Mouse (Mus musculus): ENCODE measurements around the gene Ccdc15. TPM values are rescaled to one million over a fixed set of nuclear protein-coding genes. Genes with fewer than 3 reads are reported as not detected.

Ccdc15 gene
- polyA plus RNA-seq, 1 experiment from 2014 or later = 4.8 TPM

DNA sequence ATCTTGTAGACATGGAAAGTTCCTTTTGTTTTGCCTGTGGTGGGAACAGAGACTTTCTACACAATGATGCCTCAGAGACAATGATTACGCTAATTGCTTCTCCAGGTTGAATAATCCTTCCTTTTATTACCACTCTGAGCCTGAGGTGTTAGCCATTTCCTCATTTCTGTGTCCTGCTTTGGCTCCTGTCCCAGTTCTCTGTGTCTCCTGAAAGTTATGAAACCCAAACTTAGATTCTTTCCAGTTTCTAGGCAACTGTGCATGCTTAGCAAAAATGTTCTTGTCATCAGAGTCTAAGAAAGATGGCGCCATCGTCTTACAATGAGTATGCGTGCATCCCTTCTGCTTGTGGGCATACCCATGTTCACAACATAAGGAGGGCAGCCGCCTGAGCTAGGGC lies 27.5 kb upstream of the Ccdc15 start:
- DNase-seq (ENCODE audit: low spot score) (no peak), ATAC-seq (replicated peaks; ENCODE audit: low FRiP score, low read depth) (no peak)
- H3K9ac ChIP-seq (ENCODE audit: low read depth, low read length) = no peak overlapping the region
- no peak overlapping the region for H3K27ac ChIP-seq
- H3K9me3 ChIP-seq (replicated peaks; ENCODE audit: low read length) = no peaks in the 10 kb centered on the region
- no peaks in the 10 kb centered on the region for H3K4me1 ChIP-seq (replicated peaks; ENCODE audit: insufficient read depth, low read length)
- H3K36me3 ChIP-seq (ENCODE audit: insufficient read depth, low read length) = no peaks in the 10 kb centered on the region
- no peak overlapping the region for H3K4me3 ChIP-seq (replicated peaks; ENCODE audit: low read depth, low read length)
- H3K4me2 ChIP-seq (ENCODE audit: low read length) = no peak overlapping the region
- no peak for TF ChIP-seq CTCF (IDR thresholded peaks at IDR 0.05; ENCODE audit: low read depth)
- WGBS = 90% methylated on average over 5 of the region's 5 CpGs
- H3K27me3 ChIP-seq (ENCODE audit: insufficient read depth, low read length) = no peaks in the 10 kb centered on the region

DNA sequence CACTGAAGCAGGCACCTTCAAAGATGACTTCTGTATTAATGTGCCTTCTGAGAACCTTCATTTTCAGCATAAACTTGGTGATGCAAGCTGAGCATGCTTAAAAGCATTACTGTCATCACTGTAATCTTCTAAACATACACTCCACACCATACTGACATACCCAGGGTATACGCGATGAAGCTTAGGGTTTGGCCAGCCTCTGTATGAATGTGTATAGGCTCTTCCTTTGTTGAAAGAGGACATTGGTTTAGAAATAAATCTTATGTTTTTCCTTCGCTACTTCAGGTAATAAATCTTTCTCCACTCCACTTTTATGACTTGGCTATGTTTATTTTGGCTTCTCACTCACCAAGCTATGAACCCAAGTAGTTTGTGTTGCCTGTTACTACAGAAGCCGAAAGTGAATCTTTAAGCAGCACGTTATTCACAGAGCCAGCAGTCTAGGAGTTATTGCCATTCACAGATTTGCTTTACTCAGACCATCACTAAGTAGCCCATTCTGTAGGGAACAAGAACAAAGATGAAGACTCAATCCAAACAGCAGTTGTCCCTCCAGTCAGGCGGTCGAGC lies 23.1 kb upstream of the Ccdc15 start:
- H3K4me2 ChIP-seq (ENCODE audit: low read length) = no peak overlapping the region
- no peaks in the 10 kb centered on the region for H3K9me3 ChIP-seq (replicated peaks; ENCODE audit: low read length)
- DNase-seq (ENCODE audit: low spot score) (peak; percentile 86), ATAC-seq (replicated peaks; ENCODE audit: low FRiP score, low read depth) (no peak; the same call in 1 of the 2 replicates)
- no peak overlapping the region for H3K9ac ChIP-seq (ENCODE audit: low read depth, low read length)
- no peak overlapping the region for H3K4me3 ChIP-seq (replicated peaks; ENCODE audit: low read depth, low read length)
- no peaks in the 10 kb centered on the region for H3K4me1 ChIP-seq (replicated peaks; ENCODE audit: insufficient read depth, low read length)
- no peaks in the 10 kb centered on the region for H3K27me3 ChIP-seq (ENCODE audit: insufficient read depth, low read length)
- 46% methylated on average over 7 of the region's 7 CpGs for WGBS
- no peaks in the 10 kb centered on the region for H3K36me3 ChIP-seq (ENCODE audit: insufficient read depth, low read length)
- no peak for TF ChIP-seq CTCF (IDR thresholded peaks at IDR 0.05; ENCODE audit: low read depth)
- no peak overlapping the region for H3K27ac ChIP-seq

DNA sequence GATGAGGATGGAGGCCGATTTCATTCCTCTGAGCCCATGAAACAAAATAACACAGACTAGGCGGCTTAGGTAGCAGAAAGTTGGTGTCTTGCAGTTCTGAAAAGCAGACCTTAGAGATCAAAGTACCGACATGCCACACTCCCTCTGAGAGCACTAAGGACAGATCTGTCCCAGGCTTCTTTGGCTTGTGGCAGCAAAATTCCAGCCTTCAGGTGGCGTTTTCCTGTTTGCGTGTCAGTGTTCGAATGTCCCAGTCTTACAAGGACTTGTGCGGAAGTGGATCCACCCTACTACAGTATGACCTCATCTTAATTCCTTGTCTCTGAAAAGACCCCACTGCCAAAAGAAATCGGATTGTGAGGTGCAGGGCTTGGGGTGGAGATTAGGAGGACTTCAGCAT lies 20.6 kb upstream of the Ccdc15 start:
- Histone ChIP-seq H3K27ac (peak overlapping the region; percentile 70), H3K27me3 (ENCODE audit: insufficient read depth, low read length) (no peaks in the 10 kb centered on the region), H3K9me3 (replicated peaks; ENCODE audit: low read length) (no peaks in the 10 kb centered on the region), H3K36me3 (ENCODE audit: insufficient read depth, low read length) (no peaks in the 10 kb centered on the region), H3K4me1 (replicated peaks; ENCODE audit: insufficient read depth, low read length) (no peaks in the 10 kb centered on the region), H3K4me2 (ENCODE audit: low read length) (no peak overlapping the region), H3K9ac (ENCODE audit: low read depth, low read length) (no peak overlapping the region), H3K4me3 (replicated peaks; ENCODE audit: low read depth, low read length) (no peak overlapping the region)
- ATAC-seq (replicated peaks; ENCODE audit: low FRiP score, low read depth) (no peak), DNase-seq (ENCODE audit: low spot score) (peak; percentile 46)
- WGBS = 68% methylated on average over 8 of the region's 8 CpGs
- peak; percentile 34; the same call in 1 of the 2 replicates for TF ChIP-seq CTCF (IDR thresholded peaks at IDR 0.05; ENCODE audit: low read depth)

DNA sequence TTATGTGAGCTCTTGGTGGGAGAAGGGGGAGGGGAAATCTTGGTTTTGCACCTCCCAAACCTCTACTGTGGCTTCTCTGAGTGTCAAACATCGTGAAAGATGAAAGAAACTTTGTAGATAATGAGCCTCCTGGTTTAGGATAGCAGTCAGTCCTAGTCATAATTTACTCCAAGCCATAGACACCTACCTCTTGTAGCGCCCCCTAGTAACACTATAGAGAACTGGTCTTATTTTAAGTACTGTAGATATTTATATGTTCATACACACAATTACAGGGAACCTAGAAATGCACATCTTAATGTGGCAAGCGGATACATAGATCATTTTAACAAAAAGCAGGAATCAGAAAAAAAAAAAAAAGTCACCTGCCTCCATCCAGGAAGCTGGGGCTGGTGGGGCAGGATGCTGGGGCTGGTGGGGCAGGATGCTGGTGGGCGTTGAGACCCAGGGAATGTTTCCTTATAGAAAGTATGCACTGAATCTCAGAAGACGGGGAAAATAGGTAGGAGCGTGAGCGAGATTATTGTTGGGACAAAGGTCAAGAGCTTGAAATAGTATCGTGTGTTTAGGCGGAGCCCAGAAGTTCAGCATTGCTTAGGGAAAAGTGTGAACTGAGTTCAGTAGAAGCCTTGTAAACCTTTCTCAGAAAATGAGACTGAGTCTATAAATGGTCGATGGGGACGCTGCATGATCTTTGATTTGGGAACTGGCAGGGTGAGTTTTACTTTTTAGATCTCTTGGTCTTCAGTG lies 20.0 kb upstream of the Ccdc15 start:
- Histone ChIP-seq H3K4me1 (replicated peaks; ENCODE audit: insufficient read depth, low read length) (no peaks in the 10 kb centered on the region), H3K9ac (ENCODE audit: low read depth, low read length) (no peak overlapping the region), H3K36me3 (ENCODE audit: insufficient read depth, low read length) (no peaks in the 10 kb centered on the region), H3K27ac (peak overlapping the region; percentile 70), H3K4me3 (replicated peaks; ENCODE audit: low read depth, low read length) (no peak overlapping the region), H3K9me3 (replicated peaks; ENCODE audit: low read length) (no peaks in the 10 kb centered on the region), H3K27me3 (ENCODE audit: insufficient read depth, low read length) (no peaks in the 10 kb centered on the region), H3K4me2 (ENCODE audit: low read length) (no peak overlapping the region)
- ATAC-seq (replicated peaks; ENCODE audit: low FRiP score, low read depth) = no peak; the same call in 1 of the 2 replicates
- TF ChIP-seq CTCF (IDR thresholded peaks at IDR 0.05; ENCODE audit: low read depth) = peak; percentile 23; the same call in 1 of the 2 replicates
- peak; percentile 41 for DNase-seq (ENCODE audit: low spot score)
- whole genome bisulfite sequencing = 56% methylated on average over 11 of the region's 11 CpGs

DNA sequence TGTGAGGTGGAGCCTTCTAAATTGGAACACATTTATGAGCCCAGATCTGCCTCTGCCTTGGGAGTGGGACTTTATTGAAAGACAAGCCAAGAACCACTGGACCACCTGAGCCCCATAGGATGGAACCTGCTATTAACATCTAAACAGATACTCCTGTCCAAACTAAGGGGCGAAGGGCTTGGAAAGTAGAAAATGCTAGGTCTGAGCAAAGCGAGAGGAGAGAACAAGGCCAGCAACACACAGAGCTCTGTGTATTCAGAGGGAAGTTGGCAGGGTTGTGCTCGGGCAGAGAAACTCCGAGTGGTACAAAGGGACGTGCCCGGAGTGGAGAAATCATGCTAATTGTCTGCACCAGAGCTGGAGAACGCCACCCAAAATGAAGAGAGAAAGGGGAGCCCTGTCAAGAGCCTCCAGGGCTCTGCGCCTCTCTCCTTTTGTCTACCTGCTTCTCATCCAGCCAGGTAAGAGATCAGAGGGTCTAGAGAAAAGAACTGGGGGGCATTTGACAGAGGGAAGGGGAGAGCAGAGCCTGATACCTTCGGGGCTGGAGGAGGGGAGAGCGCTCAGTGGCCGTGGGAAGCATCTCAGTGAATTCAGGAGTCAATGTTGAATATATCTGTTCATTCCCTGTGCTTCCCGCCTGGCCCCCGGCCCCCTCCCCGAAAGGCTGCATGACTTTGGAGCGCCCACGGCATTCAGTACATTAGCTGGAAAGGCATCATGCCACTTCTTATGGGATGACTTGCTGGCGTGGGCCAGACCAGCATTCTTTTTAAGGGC lies 19.3 kb upstream of the Ccdc15 start, which contains the start of gene Hepacam:
Hepacam (plus strand) TSS at position 51 of the 780 bp plus-strand sequence.
- Histone ChIP-seq H3K27ac (no peak within 1 kb of the TSS), H3K4me2 (ENCODE audit: low read length) (no peak within 1 kb of the TSS), H3K9me3 (replicated peaks; ENCODE audit: low read length) (no peaks in the 10 kb centered on the region), H3K4me1 (replicated peaks; ENCODE audit: insufficient read depth, low read length) (no peaks in the 10 kb centered on the region), H3K27me3 (ENCODE audit: insufficient read depth, low read length) (no peaks in the 10 kb centered on the region), H3K36me3 (ENCODE audit: insufficient read depth, low read length) (no peaks in the 10 kb centered on the region), H3K9ac (ENCODE audit: low read depth, low read length) (no peak within 1 kb of the TSS), H3K4me3 (replicated peaks; ENCODE audit: low read depth, low read length) (no peak within 1 kb of the TSS)
- DNase-seq (ENCODE audit: low spot score) (no peak), ATAC-seq (replicated peaks; ENCODE audit: low FRiP score, low read depth) (no peak)
- 87% methylated on average over 17 of the region's 17 CpGs for WGBS
- TF ChIP-seq CTCF (IDR thresholded peaks at IDR 0.05; ENCODE audit: low read depth) = no peak

DNA sequence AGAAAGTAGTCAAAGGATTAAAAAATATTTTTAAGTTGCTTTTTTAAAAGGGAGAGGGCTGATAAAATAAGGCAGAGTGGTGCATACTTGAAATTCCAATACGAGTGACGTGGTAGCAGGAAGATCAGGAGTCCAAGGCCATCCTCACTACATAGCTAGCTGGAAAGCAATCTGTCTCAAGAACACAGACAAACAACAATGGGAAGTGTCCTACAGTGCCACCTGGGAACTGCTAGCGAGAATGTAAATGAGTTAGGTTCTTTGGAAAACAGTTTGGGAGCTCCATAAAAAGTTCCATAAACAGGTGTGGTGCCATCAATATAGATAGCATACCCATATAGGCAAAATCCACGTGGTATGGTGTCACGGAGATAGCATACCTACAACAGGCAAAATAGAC lies 17.5 kb upstream of the Ccdc15 start:
- H3K36me3 ChIP-seq (ENCODE audit: insufficient read depth, low read length) = no peaks in the 10 kb centered on the region
- H3K4me2 ChIP-seq (ENCODE audit: low read length) = no peak overlapping the region
- no peak overlapping the region for H3K9ac ChIP-seq (ENCODE audit: low read depth, low read length)
- TF ChIP-seq CTCF (IDR thresholded peaks at IDR 0.05; ENCODE audit: low read depth) = peak; percentile 5; the same call in 1 of the 2 replicates
- no peak overlapping the region for H3K27ac ChIP-seq
- no peak overlapping the region for H3K4me3 ChIP-seq (replicated peaks; ENCODE audit: low read depth, low read length)
- ATAC-seq (replicated peaks; ENCODE audit: low FRiP score, low read depth) (no peak), DNase-seq (ENCODE audit: low spot score) (peak; percentile 46)
- no peaks in the 10 kb centered on the region for H3K27me3 ChIP-seq (ENCODE audit: insufficient read depth, low read length)
- WGBS = 58% methylated on average over 5 of the region's 5 CpGs
- H3K4me1 ChIP-seq (replicated peaks; ENCODE audit: insufficient read depth, low read length) = no peaks in the 10 kb centered on the region
- no peaks in the 10 kb centered on the region for H3K9me3 ChIP-seq (replicated peaks; ENCODE audit: low read length)
